Mouse (Mus musculus): ENCODE measurements at regions not wholly inside any gene's neighbourhood (a gene's known extent, or its start where the extent isn't known, plus 50 kb on each side); places are given as distances from the start of the nearest gene placed in this dataset.

GRCm38 (mm10) chr1:190316175-190316574, 145.7 kb upstream of the Prox1 start:
- no peak for DNase-seq (ENCODE audit: extremely low spot score, low read depth, low spot score)

GRCm38 (mm10) chr1:190309831-190310230, 139.3 kb upstream of the Prox1 start:
- no peak for DNase-seq (ENCODE audit: extremely low spot score, low read depth, low spot score)

GRCm38 (mm10) chr1:190307751-190308150, 137.2 kb upstream of the Prox1 start:
- DNase-seq (ENCODE audit: extremely low spot score, low read depth, low spot score), result no peak

DNA sequence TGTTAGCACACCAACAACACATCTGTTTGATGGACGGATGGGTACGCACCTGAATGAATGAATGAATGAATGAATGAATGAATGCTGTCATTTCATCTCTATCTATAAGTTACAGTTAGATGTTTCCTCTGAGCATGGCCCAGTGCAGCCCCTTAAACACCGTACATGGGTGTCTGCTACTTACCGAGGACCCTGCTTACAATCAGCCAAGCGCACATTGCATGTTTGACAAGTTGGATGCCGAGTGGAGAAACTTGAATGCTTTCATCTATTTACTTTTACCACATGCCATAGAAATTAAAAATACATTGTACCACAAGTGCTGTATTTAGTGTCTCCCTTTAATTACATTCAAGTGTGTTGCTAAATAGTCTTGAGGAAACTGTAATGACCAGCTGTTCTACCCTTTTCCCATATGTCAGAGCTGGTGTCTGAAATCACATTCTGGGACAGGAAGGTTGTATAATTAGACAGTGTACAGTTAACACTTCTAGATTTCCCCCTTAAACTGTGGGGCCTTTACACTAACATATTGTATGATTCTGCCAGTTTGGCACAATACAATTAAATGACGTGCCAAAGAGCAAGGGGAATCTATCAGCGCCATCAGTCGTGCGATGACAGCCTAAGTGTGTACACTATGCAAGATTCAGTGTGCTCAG, 127.3 kb upstream of the Prox1 start:
- DNase-seq (ENCODE audit: extremely low spot score, low read depth, low spot score), result no peak

DNA sequence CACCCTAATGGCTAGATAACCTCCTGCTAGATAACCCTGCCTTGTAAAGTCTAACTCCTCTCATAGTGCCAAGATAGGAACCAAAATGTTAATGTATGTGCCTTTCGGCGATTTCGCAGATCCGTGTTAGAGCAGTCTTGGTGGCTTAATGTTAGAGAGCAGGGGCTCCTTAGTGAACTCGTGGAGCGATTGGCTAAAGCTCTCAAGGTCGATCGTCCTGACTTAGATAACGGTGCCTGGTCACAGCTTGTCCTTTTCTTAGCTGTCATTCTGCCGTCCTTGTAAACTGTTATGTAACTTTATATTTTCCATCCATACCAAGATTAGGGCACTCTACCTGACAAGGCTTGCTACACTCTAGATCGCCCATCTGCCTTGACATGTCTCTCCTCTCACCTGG, 119.5 kb upstream of the Prox1 start:
- no peak for DNase-seq (ENCODE audit: extremely low spot score, low read depth, low spot score)

- DNase-seq (ENCODE audit: extremely low spot score, low read depth, low spot score), result no peak
Measured at GRCm38 (mm10) chr1:190286481-190287145, 116.1 kb upstream of the Prox1 start.

DNA sequence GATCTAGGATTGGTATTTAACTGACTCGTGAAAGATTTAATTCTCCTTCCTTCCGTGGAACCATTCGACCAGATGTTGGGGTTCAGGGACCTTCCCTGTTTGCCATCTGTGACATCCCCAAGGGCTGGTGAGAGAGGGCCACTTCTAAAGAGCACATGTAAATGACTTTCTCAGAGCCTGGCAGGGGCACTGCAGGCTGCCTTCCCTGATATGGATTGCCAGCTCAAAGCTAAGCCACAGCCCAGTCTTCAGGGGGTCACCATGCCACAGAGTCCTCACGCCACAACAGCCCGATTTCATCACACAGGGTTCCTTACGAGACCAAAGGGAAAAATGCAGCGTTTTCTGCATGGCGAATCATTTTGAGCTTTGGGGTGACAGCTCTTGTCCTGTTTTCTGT, 115.1 kb upstream of the Prox1 start:
- DNase-seq (ENCODE audit: extremely low spot score, low read depth, low spot score), result no peak

GRCm38 (mm10) chr1:190285049-190285448, 114.5 kb upstream of the Prox1 start:
- DNase-seq (ENCODE audit: extremely low spot score, low read depth, low spot score), result no peak

GRCm38 (mm10) chr1:190284138-190284537, 113.6 kb upstream of the Prox1 start:
- no peak for DNase-seq (ENCODE audit: extremely low spot score, low read depth, low spot score)

- no peak for DNase-seq (ENCODE audit: extremely low spot score, low read depth, low spot score)
Measured at GRCm38 (mm10) chr1:190280081-190280858, 109.8 kb upstream of the Prox1 start.

DNA sequence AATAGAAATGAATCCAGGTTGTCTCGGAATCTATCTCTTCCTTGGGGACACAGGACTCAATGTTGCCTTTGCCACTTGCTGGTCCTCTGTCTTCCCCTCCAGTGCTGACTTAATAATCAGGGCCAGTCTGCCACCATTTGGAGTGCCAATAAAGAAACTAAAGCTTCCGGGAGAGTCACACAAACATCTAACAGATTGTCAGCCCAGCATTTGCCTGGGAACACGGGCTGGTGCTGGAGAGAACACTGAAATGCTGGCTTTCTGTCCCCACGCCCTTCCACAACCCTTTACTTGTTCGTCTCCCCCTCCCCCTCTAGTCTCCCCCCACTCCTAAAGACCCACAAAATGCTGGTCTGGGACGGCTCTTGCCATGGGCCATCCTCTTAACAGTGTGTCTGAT, 104.4 kb upstream of the Prox1 start:
- DNase-seq (ENCODE audit: extremely low spot score, low read depth, low spot score), result no peak

DNA sequence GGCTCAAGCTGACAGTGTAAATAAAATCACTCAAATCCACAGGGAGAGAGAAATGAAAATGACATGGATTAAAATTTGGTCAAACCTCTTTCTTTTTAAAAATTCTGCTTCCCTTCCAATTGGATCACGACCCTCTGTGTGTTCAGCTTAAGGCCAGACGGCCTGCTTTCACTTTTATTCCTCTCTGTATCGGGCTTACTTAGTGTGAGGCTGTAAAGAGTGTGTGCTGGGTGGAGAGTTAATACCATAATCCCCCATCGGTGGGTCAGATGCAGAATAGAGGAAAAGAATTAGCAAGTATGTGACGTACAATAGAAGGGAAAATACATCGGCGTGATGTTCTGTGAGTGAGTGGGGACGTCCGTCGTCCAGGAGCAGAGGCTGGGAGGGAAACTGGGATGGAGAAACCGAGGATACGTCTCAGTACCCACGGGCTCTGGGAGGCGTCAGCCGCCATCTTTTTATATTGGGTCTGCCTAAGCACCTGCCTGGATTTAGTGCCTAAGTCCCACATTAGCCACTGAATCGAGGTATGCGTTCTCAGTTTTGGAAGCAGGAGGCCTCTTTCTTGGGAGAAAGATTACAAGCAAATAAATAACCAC, 100.4 kb upstream of the Prox1 start:
- DNase-seq (ENCODE audit: extremely low spot score, low read depth, low spot score), result no peak

- no peak for DNase-seq (ENCODE audit: extremely low spot score, low read depth, low spot score)
Measured at GRCm38 (mm10) chr1:190269181-190269580, 98.7 kb upstream of the Prox1 start.

DNA sequence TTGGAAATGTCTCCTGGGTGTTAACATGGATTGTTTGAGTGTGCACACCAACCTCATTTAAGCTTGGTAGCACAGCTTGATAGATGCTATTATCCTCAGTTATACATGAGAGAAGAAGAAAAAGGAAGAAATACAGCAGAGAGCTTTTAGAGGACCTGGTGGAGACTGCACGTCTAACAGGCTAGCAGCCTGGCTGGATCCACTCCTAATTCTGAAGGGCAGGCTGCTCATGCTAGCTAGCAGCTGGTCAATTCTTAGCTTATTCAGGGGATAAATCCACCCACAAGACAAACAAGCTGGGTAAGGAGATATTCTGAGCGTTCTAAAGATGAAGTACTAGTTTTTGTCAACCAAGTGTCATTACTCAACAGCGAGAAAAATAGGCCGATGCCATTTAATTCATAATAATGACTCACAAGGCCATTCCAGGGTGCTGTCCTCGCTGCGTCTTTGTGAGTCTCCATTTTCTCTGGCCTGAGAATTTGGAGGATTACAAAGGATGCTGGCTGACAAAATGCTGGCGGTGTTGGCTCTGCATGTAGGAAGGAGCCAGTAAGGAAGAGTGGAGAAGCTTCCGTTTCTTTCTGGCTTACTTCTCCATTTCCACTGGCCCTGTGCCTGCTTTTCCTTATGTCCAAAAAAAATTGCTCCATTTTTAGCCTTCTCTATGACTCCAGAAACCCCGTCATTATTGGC, 94.7 kb upstream of the Prox1 start:
- DNase-seq (ENCODE audit: extremely low spot score, low read depth, low spot score), result no peak

DNA sequence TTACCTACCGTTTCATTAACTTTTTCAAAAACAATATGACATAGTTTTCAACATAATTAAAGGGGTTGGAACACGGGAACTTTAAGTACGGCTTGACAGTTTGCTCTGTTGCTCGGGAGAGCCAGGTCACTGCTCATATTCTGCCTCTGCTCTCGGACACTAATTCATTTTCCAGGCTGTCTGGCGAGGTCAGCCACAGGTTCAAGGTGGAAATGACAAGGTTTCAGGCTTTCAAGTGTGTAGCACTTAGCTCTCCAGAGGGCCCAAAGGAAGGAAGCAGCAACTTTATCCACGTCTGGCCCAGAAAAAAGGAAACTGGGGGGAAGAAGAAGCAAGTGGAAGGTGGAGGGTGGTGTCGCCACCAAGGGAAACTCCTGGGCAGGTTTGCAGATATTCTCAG, 94.0 kb upstream of the Prox1 start:
- DNase-seq (ENCODE audit: extremely low spot score, low read depth, low spot score), result no peak

GRCm38 (mm10) chr1:190263620-190264019, 93.1 kb upstream of the Prox1 start:
- DNase-seq (ENCODE audit: extremely low spot score, low read depth, low spot score), result no peak

GRCm38 (mm10) chr1:190259576-190259975, 89.1 kb upstream of the Prox1 start:
- no peak for DNase-seq (ENCODE audit: extremely low spot score, low read depth, low spot score)

DNA sequence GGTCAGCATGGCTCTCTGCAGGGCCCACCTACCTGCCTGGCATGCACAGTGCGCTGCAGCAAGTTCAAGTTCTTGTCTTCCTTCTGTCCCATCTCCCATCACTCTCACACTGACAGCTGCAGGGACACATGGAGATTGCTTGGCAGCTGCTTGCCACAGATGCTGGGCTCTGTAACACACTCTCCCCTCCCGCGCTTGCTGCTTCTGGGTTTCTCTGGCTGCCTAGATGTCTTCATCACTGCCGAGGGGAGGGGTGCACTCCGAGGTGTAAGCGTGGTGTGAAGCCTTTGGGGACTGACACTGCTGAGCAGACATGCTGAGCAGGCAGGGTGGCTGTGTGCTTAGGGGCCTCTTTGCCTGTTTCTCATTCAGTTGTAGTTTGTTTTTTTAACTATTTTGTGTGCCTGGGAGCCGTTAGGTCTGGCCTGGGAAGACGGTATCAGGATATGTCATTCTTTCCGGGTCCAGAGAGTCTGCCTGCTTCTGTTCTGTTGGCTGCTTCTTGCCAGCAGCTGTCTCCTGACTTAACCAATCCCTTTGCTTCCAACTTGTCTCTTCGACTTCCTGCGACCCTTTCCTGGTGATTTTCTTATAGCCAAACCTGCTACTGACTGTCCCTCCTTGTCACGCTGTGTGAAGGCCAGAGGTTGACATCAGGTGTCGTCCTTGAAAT, 80.2 kb upstream of the Prox1 start:
- DNase-seq (ENCODE audit: extremely low spot score, low read depth, low spot score), result no peak

- no peak for DNase-seq (ENCODE audit: extremely low spot score, low read depth, low spot score)
Measured at GRCm38 (mm10) chr1:190242526-190242925, 72.0 kb upstream of the Prox1 start.

DNA sequence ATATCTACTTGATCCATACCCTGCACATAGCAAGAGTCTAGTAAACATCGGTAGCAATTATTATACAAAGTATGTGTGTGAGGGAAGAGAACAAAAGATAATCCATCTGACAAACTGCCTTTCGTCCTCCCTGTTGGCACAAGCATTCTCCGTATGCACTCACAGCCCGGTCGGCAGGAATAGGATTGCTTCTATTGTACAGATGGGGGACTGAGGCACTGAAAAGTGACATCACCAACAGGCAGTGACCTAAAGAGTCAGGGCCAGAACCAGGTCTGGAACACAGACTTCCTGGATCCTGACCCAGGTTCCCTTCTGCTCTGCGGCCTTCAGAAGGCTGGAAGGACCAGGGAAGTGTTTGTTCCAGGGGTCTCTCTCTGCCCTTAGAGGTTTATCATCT, 69.3 kb upstream of the Prox1 start:
- DNase-seq (ENCODE audit: extremely low spot score, low read depth, low spot score), result no peak

GRCm38 (mm10) chr1:190230866-190231265, 60.4 kb upstream of the Prox1 start:
- DNase-seq (ENCODE audit: extremely low spot score, low read depth, low spot score), result no peak
